Mouse (Mus musculus): ENCODE results near the gene Tlx2.

The Tlx2 gene

DNA sequence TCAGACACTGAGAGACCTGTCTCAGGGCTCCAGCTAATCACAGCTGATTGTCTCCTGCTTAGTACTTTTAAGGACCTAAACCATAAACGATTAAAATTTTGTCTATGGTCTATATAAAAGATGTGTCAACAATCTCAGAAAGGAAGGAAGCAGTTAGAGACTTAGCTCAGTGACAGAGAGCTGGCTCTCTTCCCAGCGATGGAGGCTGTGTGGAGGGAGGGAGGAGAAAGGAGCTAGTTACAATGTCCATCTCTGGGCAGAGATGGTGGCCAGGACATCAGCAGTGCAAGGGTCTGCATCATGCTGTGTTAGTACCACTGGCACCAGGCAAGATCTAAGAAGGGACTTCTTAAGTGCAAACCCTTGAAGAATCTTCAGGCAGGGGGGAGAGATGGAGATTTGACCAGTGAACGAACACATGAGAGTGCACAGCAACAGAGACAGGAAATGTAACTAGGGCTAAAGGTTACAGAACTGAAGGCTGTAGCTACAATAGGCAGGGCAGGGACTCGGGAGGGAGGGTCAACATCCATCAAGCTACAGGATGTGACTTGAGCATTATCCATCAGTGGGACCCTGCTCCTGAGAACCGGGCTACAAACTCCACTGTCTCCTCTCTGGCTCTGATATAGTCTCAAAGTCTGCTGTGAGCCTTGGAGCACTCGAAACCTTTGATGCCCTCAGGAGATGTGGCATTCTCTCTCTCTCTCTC, 22.5 kb upstream of the Tlx2 start:
- DNase-seq (ENCODE audit: low read depth, low spot score): no peak

DNA sequence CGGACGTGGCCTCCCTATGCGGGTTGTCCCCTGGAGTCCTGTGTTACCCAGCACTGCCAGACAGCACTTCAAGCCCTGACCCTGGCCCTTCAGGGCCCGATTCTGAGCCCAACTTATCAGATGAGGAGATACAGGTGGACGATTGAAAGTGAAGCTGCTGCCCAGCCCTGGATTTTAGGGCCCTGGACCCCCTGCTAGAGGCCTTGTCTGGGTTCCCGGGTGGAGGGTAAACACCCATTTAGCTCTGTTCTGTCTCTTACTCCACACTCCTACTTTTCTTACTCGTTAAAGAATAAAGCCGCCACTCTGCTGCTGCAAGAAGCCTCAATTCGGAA, 17.8 kb upstream of the Tlx2 start:
- no peak for DNase-seq (ENCODE audit: low read depth, low spot score)

DNA sequence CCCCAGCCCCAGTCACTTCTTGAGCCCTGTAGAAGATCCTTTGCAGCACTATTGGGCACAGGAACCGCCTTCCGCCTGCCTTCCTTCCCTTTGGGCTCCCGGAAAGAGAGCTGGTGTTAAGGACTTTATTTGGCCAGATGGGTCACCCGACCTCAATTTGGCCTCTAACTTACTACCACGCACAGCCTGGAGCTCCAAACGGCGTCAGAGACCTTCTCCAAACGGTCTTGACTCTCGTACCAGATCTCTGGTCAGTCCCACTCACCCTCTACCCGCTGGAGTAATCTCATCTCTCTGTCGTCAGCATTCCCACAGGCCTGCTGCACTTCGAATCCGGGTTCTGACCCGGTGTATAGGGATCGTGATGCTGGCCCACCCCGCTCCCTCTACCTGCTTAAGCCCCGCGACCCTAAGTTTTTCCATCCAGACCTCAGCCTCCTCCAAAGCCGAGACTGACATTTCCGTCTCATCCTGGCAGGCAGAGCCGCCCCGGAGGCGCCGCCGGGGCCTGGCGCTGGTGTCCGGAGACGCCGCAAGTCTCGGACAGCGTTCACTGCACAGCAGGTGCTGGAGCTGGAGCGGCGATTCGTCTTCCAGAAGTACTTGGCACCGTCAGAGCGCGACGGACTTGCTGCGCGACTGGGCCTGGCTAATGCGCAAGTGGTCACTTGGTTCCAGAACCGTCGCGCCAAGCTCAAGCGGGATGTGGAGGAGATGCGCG, 17.3 kb upstream of the Tlx2 start:
- DNase-seq (ENCODE audit: low read depth, low spot score): no peak

- DNase-seq (ENCODE audit: low read depth, low spot score): no peak
Observed at GRCm38 (mm10) chr6:83086121-83087035, 16.3 kb upstream of the Tlx2 start, which contains the start of gene Lbx2. Lbx2 (plus strand) TSS chr6:83086367.

GRCm38 (mm10) chr6:83084477-83084876, 14.4 kb upstream of the Tlx2 start:
- DNase-seq (ENCODE audit: low read depth, low spot score): no peak

GRCm38 (mm10) chr6:83083497-83083896, 13.4 kb upstream of the Tlx2 start:
- DNase-seq (ENCODE audit: low read depth, low spot score): no peak

DNA sequence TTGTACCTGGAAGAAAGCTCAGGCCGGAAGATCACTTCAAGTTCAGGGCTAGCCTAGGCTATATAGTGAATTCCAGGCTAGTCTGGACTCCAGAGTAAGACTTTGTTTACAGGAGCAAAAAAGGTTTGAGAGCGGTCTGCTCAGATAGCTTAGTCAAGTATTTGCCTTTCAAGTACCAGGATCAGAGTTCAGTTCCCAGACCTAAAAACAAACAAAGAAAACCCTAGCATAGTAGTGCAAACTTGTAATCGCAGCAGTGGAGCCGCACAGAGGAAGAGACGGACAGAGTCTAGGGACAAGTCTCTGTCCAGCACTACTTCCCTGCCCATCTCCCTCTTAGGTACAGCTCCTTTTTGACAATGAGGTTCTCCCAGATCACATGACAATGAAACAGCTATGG, 10.1 kb upstream of the Tlx2 start:
- DNase-seq (ENCODE audit: low read depth, low spot score): no peak

GRCm38 (mm10) chr6:83078324-83078858, 8.3 kb upstream of the Tlx2 start:
- peak; percentile 98 for DNase-seq (ENCODE audit: low read depth, low spot score)

- no peak for DNase-seq (ENCODE audit: low read depth, low spot score)
Observed at GRCm38 (mm10) chr6:83077630-83078323, 7.7 kb upstream of the Tlx2 start, which contains the start of gene Pcgf1. Pcgf1 (plus strand) TSS chr6:83077869.

DNA sequence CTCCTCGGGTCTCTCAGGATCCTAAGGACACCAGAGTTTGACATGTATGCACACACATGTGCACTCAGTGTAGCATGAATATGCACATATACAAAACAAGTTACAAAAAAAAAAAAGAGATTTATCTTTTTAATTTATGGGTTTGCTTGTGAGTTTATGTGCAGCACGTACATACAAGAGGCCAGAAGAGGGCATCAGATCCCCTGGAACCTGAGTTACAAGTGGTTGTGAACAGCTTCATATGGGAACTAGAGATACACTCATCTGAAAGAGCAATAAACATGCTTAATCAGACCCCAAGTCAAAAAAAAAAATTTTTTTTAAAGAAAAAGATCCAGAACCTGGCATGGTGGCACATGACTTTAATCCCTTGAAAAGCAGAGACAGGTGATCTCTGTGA, 4.9 kb upstream of the Tlx2 start:
- no peak for DNase-seq (ENCODE audit: low read depth, low spot score)

DNA sequence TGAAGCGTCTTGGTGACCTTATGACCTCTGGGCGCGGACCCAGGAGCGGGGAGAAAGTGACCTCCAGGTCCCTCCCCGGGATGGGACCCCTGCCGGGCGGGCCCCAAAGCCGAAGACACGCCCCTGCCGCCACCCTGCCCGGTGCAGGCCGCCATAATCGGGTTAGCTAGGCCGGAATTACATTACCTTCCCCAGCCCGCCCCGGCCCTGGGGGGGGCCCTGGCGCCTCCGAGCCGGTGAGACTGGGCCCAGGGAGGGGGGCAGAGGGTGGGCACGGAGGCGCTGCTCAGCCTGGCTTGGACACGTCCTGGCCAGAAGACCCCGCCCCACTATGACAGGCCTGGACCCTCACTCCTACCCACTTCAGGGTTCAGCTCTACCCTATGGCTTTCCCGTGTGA, 1.1 kb upstream of the Tlx2 start:
- no peak for DNase-seq (ENCODE audit: low read depth, low spot score)

DNA sequence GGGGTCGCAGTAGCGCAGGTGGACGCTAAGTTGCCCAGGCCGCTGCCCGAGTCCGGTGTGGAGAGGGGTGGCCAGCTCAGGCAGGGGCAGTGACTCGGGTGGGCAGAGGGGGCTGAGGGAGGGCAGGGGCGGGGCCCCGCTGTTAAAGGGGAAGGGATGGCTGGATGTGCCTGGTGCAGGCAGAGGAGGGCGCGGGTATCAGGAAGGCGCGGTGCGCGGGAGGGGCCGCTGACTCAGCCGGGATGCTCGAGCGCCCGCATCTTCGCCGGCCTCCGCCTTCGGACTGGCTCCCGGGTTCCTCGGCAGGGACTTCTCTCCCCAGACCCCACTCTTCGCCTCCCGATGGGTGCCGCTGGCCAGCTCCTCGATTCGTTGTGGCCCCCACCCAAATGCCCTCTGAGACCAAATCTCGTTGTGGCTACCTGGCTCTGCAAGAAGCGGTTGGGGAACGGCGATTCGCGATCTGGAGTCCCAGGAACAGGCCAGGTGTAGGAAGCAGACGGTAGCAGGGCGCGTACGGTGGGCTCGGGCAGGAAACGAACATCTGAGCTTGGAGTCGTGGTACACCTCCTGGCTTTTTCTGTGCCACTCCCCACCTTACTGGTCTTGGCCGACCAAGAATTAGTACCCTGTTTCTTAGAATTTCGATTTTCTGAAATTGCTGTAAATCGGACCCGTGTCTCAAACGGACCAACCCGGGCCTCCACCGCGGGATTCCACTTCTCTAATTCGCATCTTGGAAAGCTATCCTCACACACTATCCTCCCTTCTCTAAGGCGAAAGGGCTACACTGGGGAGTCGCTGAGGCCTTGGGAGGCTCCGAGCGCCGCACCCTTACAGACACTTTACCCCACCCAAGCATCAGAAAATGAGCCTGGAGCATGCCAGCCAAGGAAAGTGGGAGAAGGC, 472 bp upstream of the Tlx2 start:
- no peak for DNase-seq (ENCODE audit: low read depth, low spot score)

DNA sequence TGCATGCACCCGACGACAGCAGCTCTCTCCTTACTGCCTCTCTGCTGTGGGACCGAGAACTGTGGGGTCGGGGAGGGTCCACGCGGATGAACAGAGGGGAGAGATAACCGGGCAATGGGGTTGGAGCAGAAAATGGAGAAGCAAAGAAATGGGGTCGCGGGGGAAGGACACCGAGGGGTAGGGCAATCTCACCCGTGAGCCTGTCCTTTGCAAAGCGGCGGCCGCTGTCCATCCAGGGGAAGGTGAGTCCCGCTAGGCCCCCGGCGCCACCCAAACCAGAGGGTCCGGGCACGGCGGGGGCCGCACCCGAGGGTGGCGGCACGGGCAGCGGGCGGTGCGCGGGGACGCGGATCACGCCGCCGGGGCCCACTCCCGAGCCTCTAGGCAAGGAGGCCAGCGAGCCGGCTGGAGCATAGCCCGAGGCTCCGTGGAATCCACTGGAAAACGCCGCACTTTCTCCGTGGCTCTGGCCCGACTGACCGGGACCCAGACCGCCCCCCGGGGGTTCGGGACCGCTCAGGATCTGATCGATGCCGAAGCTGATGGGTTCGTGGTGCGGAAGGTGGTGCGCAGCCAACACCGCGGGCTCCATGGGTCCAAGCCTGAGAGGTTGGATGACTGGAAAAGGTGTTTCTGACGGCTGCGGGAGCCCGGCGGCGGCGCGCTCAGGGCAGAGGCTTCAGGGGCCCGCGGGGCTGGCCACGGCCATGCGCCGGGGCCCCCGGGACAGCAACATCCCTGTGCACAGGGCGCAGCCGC, 426 bp downstream of the Tlx2 start:
- DNase-seq (ENCODE audit: low read depth, low spot score): no peak

GRCm38 (mm10) chr6:83068706-83069487, 1.2 kb downstream of the Tlx2 start:
- no peak for DNase-seq (ENCODE audit: low read depth, low spot score)

- no peak for DNase-seq (ENCODE audit: low read depth, low spot score)
Observed at GRCm38 (mm10) chr6:83068221-83068620, 1.9 kb downstream of the Tlx2 start.

DNA sequence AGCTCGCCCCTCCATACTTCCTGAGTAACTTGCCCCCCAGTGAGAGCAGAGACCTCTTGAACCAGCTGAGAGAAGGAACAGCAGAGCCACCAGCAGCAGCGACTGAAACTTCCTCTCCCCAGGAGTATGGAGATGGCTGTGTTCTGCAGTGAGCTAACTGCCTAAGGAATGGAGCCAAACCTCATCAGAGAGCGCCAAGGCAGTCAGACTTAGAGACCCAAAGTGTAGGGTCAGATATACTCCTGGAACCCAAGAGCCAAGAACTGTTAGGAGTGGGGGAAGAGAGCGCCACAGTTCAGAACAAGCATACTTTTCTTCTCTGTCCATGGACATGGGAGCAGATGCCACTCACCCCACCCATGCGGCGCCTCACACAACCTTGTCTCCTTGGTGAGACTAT, 3.7 kb downstream of the Tlx2 start:
- no peak for DNase-seq (ENCODE audit: low read depth, low spot score)

DNA sequence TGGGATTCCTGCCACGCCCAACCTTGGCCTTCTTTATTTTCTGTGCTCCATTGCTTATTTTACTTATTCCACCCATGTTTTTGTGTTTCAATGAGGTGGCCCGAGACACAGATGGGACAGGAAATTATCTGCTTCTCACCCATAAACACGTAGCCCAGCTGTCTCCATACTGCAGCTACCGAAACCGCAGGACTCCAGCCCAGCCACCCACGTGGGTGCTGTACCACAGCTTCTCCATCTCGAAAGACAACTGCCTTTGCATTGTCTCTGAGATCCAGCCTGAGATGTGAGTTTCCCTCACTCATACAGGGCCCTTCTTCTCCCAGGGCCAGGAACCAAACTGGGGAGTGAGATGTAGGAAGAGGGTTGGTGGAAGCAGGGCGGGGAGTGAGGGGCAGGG, 4.1 kb downstream of the Tlx2 start:
- DNase-seq (ENCODE audit: low read depth, low spot score): no peak

DNA sequence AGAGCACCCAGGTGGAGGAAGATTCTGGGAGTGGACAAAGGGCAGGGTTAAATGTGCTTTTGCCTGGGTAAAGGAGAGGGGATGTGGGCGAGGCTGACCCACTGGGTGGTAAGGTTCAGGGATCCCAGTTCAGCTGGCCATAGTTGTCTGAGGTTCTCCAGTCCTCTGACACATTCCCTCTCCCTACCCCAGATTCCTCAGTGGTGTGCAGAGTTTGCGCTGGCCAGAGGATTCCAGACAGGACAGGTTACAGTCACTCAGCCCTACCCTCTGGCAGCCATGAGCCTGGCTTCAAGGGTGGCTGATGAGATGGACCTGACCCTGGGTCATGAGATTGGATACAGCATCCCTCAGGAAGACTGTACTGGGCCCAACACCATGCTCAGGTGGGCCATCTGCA, 11.4 kb downstream of the Tlx2 start:
- DNase-seq (ENCODE audit: low read depth, low spot score): no peak

GRCm38 (mm10) chr6:83057790-83058189, 12.3 kb downstream of the Tlx2 start, which contains the start of gene Dqx1:
Dqx1 (plus strand) TSS chr6:83057844.
- DNase-seq (ENCODE audit: low read depth, low spot score): no peak

Data from mesoderm, embryonic 11.5 days (tissue).